Mouse (Mus musculus) ovary, postnatal 36 days (tissue): Measurements from ENCODE around the gene Bach1.

Experiments
- DNase-seq: peaks from one replicate; pipeline ENCODE4 v3.0.0; 2022; ENCODE audit warnings: low spot score, mixed read lengths

Bach1 gene

DNA sequence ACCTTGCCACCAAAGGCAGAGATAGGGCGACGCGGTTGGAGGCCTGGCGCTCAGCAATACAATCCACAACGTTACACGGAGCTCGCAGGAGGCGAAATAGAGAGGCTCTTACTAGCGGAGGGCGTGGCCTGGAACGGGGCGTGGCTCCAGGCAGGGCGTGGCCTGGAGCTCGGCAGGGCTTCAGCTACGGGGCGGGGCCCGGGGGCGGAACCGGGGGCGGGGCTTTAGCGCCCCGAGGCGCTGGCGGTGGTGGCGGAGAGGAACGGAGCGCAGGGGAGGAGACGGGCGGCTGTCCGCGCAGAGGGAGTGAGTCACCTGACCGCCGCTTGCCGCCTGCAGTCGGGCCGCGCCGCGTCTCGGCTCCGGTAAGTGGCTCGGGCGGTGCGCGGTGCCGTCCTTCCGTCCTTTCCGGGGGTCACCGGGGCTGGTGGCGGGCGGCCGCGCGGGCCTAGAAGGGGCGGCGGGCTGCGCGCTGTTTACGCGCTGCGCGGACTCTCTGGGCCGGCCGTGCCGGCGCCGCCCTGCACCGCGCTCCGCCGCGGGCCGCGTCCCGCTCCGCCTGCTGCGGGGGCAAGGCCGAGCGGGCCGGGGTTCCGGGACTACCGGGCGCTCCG lies at the start of gene Bach1:
Gene Bach1, plus strand, starts transcription at position 254 of the 614 bp plus-strand sequence.
- DNase-seq = peak; percentile 96

DNA sequence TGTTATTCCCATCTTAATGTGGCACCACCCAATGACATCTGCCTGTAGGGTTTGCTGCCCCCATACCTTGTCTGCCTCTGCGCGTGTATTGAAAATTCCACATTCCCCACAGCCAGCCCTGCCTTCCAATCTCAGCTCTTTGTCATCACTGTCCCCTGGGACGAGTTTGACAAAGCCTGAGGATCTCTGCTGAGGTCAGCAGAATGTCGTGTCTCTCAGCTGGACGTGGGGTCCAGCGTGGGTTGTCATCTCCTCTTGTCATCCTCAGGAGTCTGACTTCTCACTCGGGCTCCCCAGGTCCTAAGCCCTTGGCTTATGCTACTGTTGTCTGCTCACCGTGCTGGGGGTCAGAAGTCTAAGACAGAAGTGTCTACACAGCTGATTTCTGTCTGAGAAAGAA lies 46.4 kb upstream of the Bach1 start:
- no peak for DNase-seq

DNA sequence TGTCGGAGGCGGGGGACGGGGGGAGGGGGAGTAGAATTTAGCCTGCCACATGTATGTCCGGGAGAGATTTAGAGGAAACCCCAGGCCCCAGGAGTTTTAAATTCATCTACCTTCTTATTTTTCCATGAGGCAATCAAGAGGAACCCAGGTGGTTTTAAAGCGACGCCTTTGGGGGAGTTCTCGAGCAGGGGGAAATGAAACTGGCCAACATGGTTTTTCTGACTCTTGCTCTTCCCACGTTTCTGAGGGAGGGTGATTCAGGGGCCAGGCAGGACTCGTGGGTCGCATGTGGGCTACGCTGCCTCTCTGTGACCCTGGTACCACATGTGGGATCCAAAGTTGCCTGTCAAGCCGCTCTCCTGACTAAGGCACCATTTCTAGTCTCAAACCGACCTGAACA lies 45.8 kb upstream of the Bach1 start:
- no peak for DNase-seq

DNA sequence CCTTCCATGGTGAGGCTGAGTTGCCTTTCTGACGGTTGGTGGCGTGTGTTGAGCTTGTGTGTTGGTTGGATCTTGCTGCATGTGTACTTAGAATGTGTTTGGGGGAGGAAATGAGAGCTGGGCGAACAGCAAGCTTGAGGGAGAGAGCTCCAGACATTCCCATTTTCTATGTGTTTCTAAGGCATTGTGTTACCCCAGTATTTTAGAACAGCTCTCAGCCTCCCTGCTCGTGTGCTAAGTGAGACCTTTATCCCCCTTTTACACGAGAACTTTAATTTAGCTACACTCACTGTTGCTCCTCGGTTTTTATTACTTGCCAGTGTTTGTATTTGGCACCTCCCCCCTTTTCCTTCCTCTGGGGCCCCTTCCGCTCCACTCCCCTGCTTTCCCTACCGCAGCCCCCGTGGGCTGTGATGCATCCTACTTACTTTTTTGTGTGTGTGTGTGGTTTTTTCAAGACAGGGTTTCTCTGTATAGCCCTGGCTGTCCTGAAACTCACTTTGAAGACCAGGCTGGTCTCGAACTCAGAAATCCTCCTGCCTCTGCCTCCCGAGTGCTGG lies 44.6 kb upstream of the Bach1 start:
- DNase-seq = no peak

DNA sequence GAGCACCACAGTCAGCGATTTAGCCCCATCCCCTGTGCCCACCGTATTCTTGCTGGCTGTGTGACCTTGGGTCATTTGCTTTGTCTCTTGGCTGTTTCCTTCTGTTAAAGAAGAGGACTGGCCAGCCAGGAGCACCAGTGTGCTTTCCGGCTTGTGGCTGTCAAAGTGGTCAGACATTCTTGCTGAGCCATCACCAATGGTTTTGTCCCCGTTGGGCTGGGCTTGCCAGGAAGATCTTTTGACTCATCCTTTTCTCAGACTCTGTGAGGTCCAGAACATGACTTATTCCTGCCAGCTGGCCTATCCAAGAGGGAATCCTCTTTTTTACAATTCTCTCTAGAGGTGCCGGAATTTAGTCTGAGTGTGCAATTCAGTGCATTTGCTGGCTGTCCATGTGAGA lies 43.7 kb upstream of the Bach1 start:
- DNase-seq = no peak

DNA sequence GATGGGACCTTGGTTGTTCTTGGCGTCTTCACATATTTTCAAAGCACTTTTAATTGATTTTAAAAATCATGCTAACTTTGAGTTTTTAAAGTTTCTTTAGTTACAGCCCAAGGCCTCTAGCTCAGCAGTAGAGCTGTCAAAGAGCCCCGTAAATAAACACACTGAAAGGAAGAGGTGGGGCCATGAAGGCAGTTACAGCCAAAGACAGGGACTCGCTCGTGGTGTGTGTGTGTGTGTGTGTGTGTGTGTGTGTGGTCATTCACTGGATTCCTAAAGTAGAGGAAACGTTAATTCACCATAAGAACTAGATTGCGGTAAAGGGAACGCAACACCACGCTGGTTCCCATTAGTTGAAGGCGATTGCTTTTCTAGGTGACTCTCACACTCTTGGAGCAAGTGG lies 43.2 kb upstream of the Bach1 start:
- DNase-seq = no peak

DNA sequence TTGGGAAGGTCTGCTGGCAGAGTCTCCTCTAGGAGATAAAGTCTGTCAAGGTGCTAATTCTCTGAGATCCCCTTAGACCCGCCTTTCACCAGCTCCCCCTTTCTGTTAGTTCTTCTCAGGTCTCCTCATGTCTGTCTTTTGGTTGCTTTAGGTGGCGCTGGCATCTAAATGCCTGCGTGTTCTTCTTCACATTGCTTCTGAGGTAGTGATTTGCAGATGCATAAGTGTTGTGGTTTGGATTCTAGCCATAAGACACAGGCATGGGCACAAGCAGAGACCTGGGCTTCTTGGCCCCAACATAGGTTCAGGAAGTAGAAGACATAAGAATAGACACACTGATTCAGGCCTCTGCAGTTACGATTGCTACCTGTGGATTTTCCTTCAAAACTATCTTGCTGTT lies 42.0 kb upstream of the Bach1 start:
- DNase-seq = no peak

DNA sequence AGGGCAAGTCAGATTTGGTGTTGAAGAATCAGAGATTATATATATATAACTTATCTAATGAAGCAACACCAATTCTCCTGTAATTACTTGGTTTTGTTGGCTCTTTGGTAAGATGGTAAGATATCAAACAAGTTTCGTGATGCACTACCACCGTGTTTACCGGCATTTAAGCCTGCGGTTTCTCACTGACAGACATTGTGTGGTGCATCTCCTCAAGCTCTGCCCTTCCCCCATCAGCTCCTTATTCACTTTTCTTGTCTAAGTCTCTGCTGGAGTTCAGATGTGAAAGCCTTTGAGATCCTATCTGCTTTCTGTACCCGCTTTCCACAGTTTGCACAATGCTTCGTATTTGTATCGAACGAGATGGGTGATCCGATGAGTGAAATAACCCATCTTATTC lies 41.5 kb upstream of the Bach1 start:
- no peak for DNase-seq

DNA sequence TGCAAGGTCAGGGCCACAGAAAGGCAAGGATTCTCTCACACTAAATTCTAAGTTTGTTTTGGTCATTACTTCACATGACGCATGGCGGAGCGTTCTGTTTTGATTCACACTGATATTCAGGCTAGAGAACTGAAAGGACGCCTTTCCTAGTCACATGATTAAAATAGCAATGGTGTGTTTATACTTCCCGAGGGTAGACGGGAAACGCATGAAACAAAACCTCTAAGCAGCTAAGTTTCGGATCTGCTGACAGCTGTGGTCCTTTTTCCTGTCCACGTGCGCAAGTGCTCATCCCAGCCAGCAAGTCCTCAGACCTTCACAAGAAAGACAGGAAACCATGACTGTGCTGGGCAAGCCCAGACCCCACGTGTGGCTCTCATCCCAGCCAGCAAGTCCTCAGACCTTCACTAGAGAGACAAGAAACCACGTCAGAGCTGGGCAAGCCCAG lies 37.7 kb upstream of the Bach1 start:
- DNase-seq = peak; percentile 10

DNA sequence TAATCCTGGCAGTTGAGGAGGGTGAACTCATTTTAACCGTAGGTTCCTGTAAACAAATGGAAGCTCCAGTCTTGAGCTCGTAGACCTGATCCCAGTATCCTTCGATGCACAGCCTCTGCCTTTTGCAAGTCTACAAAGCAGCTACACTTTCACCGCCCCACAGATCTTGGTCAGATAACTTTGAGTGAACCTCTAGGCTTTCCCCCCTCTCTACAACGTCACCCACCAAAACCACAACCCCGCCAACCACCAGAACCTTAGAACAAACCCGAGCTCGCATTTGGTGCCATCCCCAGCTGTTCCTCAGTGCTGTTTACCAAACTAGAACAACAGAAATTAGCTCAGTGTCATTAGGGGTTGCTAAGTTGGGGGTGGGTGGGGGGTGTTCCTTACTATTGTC lies 37.1 kb upstream of the Bach1 start:
- no peak for DNase-seq

DNA sequence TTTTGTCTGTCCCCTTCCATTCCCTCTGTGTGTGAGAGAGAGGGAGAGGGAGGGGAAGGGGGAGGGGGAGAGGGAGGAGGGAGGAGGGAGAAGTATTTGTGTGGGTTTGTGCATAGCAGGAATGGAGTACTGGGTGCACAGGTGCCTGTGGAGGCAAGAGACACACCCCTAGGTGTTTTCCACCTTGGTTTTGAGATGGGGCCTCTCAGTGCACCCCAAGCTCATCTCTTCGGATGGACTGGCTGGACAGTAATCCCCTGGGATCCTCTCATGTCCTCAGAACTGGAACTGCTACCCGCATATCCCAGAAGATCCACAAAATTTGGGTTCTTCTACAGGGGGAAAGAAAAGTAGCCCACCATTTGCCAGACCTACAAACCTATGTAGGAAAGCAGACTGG lies 36.2 kb upstream of the Bach1 start:
- no peak for DNase-seq

DNA sequence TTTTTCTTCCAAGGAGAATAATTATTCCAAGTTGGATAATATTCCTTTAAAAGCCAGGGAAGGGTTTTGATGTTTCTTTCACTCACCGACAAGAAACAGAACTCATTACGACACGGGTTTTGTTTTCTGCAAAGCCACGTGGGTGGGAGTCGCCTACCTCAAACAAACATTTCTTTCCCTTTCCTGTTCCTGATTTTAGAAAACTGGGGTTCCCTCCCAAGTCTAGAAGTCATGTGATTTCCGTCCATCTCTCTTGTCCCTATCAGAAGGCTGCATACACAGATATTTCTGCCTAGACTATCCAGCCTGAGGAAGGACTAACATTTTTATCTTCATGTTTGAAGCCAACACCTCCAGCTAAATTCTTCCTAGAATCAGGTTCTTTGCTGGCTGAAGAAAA lies 34.9 kb upstream of the Bach1 start:
- no peak for DNase-seq

DNA sequence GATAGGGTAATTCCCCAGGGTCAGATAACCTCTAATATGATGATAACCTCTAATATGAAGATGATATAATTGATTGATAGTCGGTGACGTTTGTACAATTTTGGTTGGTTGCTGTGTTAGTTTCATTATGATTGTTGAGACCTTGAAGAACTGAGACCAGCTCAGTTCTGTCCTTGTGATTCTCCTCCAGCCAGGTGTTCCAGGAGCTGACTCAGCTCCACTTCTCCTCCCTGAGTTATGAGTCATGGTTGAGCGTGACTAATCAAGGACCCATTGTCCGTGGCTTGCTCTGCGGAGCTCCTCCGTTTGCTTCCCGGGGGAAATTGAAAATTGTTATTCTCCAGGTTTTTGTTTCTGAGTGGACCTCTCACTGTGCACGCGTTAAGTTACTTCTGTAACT lies 33.5 kb upstream of the Bach1 start:
- DNase-seq = no peak

DNA sequence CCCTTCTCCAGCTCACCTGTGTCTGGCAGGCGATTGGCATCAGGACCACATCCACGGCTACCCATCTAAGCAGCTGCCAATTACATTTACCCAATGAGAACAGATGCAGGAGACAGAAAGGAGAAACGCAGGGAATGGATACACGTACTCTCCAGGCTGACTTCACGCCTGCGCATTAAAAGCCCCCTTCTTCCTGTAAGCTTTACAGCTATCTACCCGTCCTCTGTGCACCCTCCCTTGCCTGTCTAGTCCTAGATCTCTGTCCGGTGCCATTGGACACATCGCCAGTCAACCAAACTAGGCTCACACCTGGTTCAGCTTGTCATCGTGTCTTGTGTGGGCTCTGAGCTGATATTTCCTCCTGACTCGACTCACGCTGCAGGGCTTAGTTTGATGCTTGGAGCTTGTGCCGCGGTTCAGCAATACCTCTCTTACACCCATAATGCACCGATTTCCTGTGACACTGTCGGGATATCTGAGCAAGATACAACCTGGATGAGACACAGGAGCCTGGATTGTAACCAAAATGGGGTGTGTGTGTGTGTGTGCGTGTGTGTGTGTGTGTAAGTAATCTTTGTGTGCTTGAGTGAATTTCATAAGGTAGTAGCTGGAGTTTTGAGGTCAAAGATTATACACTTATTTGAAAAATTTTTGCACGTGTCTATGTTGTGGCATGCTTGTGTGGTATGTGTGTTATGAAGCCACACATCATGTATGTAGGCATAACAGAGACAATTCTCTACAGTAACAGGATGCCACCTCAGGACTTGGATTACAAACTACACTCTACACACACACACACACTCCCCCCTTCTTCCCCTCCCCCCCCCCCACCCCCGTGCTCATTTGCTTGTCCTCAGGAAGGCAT lies 32.8 kb upstream of the Bach1 start:
- DNase-seq = no peak

DNA sequence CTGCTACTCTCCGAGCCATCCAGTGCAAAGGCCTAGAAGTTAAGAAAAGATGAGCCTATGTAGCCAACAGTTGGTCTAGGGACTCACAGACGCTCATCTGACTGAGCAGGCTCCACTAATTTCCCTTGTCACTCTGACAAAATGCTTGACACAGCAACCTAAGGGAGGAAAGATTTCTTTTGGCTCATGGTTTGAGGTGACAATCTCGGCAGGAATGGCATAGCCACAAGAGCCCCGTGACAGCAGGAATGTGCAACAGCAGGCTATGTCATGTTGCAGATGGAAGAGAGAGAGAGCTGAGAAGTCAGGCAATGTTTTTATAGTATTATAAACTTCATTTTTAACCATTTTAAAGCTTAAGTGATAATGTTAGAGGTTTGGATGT lies 32.1 kb upstream of the Bach1 start:
- no peak for DNase-seq

DNA sequence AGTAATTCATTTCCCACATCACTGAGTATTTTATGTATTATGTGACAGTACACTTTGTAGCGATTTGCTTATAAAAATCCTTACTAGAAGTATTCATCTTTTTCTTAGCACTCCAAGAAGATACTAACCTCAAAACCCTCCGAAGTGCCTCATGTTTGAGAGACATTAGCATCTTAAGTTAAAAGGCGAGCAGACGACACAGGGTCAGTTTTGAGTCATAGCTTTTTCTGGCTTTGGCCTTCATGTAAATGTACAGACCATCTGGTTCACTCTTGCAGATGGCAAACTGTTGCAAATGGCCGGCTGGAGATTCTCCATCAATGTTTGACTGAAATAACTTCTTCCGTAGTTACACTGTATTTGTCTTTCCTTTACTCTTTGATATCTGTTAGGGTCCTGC lies 30.7 kb upstream of the Bach1 start:
- DNase-seq = no peak

DNA sequence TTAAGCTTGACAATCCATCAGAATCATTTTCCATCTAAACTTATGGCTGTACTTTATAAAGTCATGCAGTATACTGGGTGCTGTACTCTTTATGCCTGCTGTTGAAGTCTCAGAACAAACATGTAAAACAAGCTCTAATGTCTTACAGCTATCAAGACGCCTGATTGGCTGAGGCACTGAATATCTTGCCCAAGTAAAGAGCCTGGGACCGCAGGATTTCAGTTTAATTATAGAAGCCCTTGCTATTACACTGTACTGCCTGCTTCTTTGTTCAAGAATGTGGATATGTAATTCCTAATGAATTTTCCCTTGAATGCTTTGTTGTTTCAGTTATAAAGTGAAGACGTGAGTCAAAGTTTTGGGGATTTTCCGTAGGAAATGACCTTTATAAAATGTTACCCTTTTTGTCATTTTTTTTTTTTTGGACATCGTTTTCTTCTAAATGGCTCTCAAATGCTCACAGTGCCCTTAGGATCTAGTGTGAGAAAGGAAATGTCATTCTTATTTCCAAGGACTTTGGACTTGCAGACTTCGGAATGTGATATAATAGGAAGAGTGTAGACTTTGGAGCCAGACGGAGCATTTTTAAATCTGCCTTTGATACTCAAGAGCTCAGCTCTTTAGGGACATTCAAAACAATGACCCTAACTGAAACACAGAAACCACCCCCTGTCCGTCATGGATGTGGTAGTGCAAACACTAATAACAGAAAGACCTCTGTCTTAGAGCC lies 28.5 kb upstream of the Bach1 start:
- no peak for DNase-seq

DNA sequence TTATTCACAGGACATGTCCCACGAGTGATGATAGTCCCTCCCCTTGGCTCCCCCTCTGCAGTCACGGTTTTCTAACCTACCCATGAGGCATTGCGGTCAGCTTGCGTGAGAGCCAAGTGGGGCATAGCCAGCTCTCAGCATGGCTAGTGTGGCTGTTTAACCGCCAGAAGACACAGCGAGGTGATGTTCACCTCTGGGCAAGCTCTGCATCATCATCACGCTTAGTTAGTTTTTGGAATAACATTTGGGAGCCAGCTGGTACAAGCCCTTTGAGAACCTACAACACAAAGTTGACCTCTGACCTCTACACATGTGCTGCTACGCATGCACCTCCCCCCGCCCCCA lies 28.0 kb upstream of the Bach1 start:
- DNase-seq = no peak

DNA sequence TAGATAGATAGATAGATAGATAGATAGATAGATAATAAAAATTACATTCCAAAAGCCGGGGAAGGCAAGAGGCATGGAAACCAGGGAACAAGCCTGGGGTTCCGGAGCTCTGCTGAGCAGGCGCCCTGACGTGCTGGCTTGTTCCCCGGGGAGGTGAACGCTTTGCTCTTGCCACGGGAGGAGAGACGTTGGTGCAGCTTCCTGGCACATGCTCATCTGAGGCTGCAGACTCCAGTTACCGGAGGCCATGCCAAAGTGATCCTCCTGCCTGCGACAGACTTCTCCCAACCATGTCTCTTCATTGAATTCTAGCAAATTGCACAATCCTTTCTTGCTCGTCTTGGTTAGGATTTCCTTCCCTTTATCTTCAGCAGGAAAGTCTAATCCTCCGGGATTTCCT lies 27.4 kb upstream of the Bach1 start:
- no peak for DNase-seq

DNA sequence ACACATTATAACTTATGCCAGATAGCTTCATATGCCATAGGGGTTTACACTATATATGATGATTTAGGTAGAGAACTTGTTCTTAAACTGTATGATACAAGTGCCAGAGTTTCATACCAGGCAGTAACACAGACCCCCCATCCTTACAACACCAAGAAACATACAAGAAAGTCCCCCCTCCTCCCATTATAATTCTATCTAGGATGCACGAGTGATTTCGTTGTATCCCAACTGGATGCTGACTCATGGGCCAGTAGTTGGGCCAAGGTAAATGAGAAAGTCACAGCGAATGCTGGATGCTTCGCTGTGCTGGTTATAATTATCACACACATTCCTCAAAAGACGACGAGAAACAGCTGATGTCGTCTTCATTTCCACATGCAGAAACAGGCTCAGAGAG lies 25.6 kb upstream of the Bach1 start:
- DNase-seq = no peak

DNA sequence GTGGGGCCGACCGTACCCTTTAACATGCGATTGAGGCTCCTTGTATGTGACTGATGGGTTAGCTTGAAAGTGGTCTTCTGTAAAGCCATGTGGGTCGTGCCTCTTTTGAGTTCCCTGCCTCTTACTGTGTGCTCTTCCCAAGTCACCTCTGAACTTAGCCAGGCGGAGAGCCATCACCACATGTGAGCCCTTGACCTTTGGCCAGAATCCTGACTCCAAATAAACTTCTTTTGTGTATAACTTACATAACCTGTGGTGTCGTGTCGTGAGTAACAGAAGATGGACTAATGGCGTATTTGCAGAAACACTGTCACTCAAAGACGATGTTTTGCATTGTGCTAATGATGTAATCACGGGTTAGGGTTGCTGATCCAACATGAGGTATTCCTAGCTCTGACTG lies 22.6 kb upstream of the Bach1 start:
- DNase-seq = no peak

DNA sequence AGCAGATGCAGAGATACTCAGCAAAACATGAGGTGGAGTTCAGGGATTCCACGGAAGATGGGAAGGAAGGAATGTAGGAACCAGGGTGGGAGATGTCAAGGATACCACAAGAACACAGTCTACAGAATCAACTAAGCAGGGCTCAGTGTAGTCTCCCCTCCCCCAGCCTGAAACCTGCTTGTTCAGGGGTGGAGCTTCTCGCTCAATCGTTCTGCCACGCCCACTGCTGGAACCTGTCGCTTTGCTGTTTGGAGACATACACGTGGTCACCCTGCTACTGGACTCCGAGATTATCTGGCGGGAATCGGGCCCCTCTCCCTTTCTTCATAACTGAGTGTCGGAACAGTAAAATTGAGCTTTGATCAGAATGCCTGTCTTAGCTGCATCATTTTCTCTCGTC lies 20.1 kb upstream of the Bach1 start:
- no peak for DNase-seq
